Mouse (Mus musculus): ENCODE data around the gene Gm13769.
"Not testable (repeated sequence)": the region's sequence is repeated elsewhere in the genome, so short reads cannot be mapped to it uniquely, and the experiment has no call there.

Gm13769 gene

GRCm38 (mm10) chr2:90321900-90322299 lies at the start of gene Gm13769:
Gene Gm13769, plus strand, starts transcription at chr2:90322200.
- not testable (repeated sequence) for DNase-seq (ENCODE audit: low spot score in 2 of 2)

GRCm38 (mm10) chr2:90292741-90293140 lies 29.3 kb upstream of the Gm13769 start, which contains the start of gene Olfr1272:
Gene Olfr1272, minus strand, starts transcription at chr2:90292841.
- DNase-seq (ENCODE audit: low spot score in 2 of 2): no peak

GRCm38 (mm10) chr2:90346694-90347093 lies 24.7 kb downstream of the Gm13769 start:
- DNase-seq (ENCODE audit: low spot score in 2 of 2): not testable (repeated sequence)

GRCm38 (mm10) chr2:90351047-90351446 lies 29.0 kb downstream of the Gm13769 start:
- not testable (repeated sequence) for DNase-seq (ENCODE audit: low spot score in 2 of 2)

GRCm38 (mm10) chr2:90351540-90351939 lies 29.5 kb downstream of the Gm13769 start:
- not testable (repeated sequence) for DNase-seq (ENCODE audit: low spot score in 2 of 2)

- DNase-seq (ENCODE audit: low spot score in 2 of 2): not testable (repeated sequence)
Observed at GRCm38 (mm10) chr2:90359229-90359628, 37.2 kb downstream of the Gm13769 start.

- not testable (repeated sequence) for DNase-seq (ENCODE audit: low spot score in 2 of 2)
Observed at GRCm38 (mm10) chr2:90360199-90360598, 38.2 kb downstream of the Gm13769 start.

Data from cerebellum, postnatal 4 days (tissue).